Mouse (Mus musculus) layer of hippocampus, adult 11-12 months (tissue): ENCODE results near the gene Mospd2.

Source experiments
- DNase-seq: peaks from one replicate; pipeline ENCODE4 v3.0.0; 2022; ENCODE audit warnings: low spot score

Gene Mospd2

GRCm38 (mm10) chrX:164980193-164980775 is at the start of gene Mospd2, which contains the start of gene Fancb:
TSS of gene Mospd2 (minus strand) at chrX:164980375.
TSS of gene Fancb (plus strand) at chrX:164980592.
- peak; percentile 87 for DNase-seq

- DNase-seq: no peak
Observed at GRCm38 (mm10) chrX:165004779-165005324, 24.7 kb upstream of the Mospd2 start, which contains the start of gene Gm17604. TSS of gene Gm17604 (minus strand) at chrX:165004829.

GRCm38 (mm10) chrX:165003141-165003540 is 23.0 kb upstream of the Mospd2 start:
- DNase-seq: no peak

- DNase-seq: no peak
Observed at GRCm38 (mm10) chrX:164978866-164979265, 1.3 kb downstream of the Mospd2 start.

GRCm38 (mm10) chrX:164971206-164971605 is 9.0 kb downstream of the Mospd2 start:
- DNase-seq: no peak

- DNase-seq: no peak
Observed at GRCm38 (mm10) chrX:164965750-164966448, 14.3 kb downstream of the Mospd2 start.

- DNase-seq: no peak
Observed at GRCm38 (mm10) chrX:164952601-164953375, 27.4 kb downstream of the Mospd2 start.

GRCm38 (mm10) chrX:164951858-164952576 is 28.2 kb downstream of the Mospd2 start:
- no peak for DNase-seq

GRCm38 (mm10) chrX:164941540-164941939 is 38.6 kb downstream of the Mospd2 start:
- DNase-seq: no peak

- DNase-seq: no peak
Observed at GRCm38 (mm10) chrX:164912993-164913392, 67.2 kb downstream of the Mospd2 start.

- DNase-seq: no peak
Observed at GRCm38 (mm10) chrX:164912186-164912585, 68.0 kb downstream of the Mospd2 start.

GRCm38 (mm10) chrX:164901847-164902246 is 78.3 kb downstream of the Mospd2 start:
- no peak for DNase-seq

- no peak for DNase-seq
Observed at GRCm38 (mm10) chrX:164899805-164900204, 80.4 kb downstream of the Mospd2 start.

GRCm38 (mm10) chrX:164886260-164886659 is 93.9 kb downstream of the Mospd2 start:
- no peak for DNase-seq
